Mouse (Mus musculus): ENCODE measurements around the gene Cluap1. TPM values are rescaled to one million over a fixed set of nuclear protein-coding genes. Genes with fewer than 3 reads are reported as not detected.
"Not testable (repeated sequence)": the region's sequence is repeated elsewhere in the genome, so short reads cannot be mapped to it uniquely, and the experiment has no call there.

The Cluap1 gene
- polyA plus RNA-seq, 1 experiment from 2014 or later, result 13.8 TPM

GRCm38 (mm10) chr16:3951141-3951540, 42.5 kb downstream of the Cluap1 start:
- H3K36me3 ChIP-seq (ENCODE audit: control insufficient read depth, insufficient read depth, low read length), result no peaks in the 10 kb centered on the region
- no peak overlapping the region for H3K9ac ChIP-seq (ENCODE audit: low read length)
- H3K4me1 ChIP-seq (replicated peaks; ENCODE audit: control insufficient read depth, insufficient read depth), result no peaks in the 10 kb centered on the region
- DNase-seq (ENCODE audit: low spot score), result no peak
- H3K9me3 ChIP-seq (ENCODE audit: control insufficient read depth, low read length), result no peaks in the 10 kb centered on the region
- no peak overlapping the region for H3K27ac ChIP-seq (replicated peaks)
- no peak overlapping the region for H3K4me2 ChIP-seq (replicated peaks; ENCODE audit: low read depth)
- TF ChIP-seq CTCF (IDR thresholded peaks at IDR 0.05; ENCODE audit: low read depth) (no peak), EP300 (optimal IDR thresholded peaks at IDR 0.05) (no peak)
- WGBS, result 87% methylated on average over 1 of the region's 1 CpGs
- no peak overlapping the region for H3K4me3 ChIP-seq (ENCODE audit: low read depth, low read length)
- no peaks in the 10 kb centered on the region for H3K27me3 ChIP-seq (ENCODE audit: control insufficient read depth, insufficient read depth, low read length)
- no peak for ATAC-seq (ENCODE audit: low FRiP score, low TSS enrichment)

GRCm38 (mm10) chr16:3956369-3956768, 47.8 kb downstream of the Cluap1 start:
- WGBS, result 74% methylated on average over 6 of the region's 6 CpGs
- TF ChIP-seq EP300 (optimal IDR thresholded peaks at IDR 0.05) (no peak), CTCF (IDR thresholded peaks at IDR 0.05; ENCODE audit: low read depth) (no peak)
- no peak overlapping the region for H3K27ac ChIP-seq (replicated peaks)
- H3K27me3 ChIP-seq (ENCODE audit: control insufficient read depth, insufficient read depth, low read length), result no peaks in the 10 kb centered on the region
- DNase-seq (ENCODE audit: low spot score) (no peak), ATAC-seq (ENCODE audit: low FRiP score, low TSS enrichment) (no peak)
- H3K4me1 ChIP-seq (replicated peaks; ENCODE audit: control insufficient read depth, insufficient read depth), result no peaks in the 10 kb centered on the region
- H3K4me2 ChIP-seq (replicated peaks; ENCODE audit: low read depth), result no peak overlapping the region
- H3K9ac ChIP-seq (ENCODE audit: low read length), result no peak overlapping the region
- H3K4me3 ChIP-seq (ENCODE audit: low read depth, low read length), result no peak overlapping the region
- H3K36me3 ChIP-seq (ENCODE audit: control insufficient read depth, insufficient read depth, low read length), result no peaks in the 10 kb centered on the region
- H3K9me3 ChIP-seq (ENCODE audit: control insufficient read depth, low read length), result no peaks in the 10 kb centered on the region

GRCm38 (mm10) chr16:3959261-3959660, 50.7 kb downstream of the Cluap1 start:
- WGBS, result 56% methylated on average over 2 of the region's 2 CpGs
- ATAC-seq (ENCODE audit: low FRiP score, low TSS enrichment), result no peak
- TF ChIP-seq EP300 (optimal IDR thresholded peaks at IDR 0.05) (no peak), CTCF (IDR thresholded peaks at IDR 0.05; ENCODE audit: low read depth) (no peak)
- Histone ChIP-seq H3K4me3 (ENCODE audit: low read depth, low read length) (no peak overlapping the region), H3K9me3 (ENCODE audit: control insufficient read depth, low read length) (no peaks in the 10 kb centered on the region), H3K9ac (ENCODE audit: low read length) (no peak overlapping the region), H3K36me3 (ENCODE audit: control insufficient read depth, insufficient read depth, low read length) (no peaks in the 10 kb centered on the region), H3K27ac (replicated peaks) (no peak overlapping the region), H3K27me3 (ENCODE audit: control insufficient read depth, insufficient read depth, low read length) (no peaks in the 10 kb centered on the region), H3K4me1 (replicated peaks; ENCODE audit: control insufficient read depth, insufficient read depth) (no peaks in the 10 kb centered on the region), H3K4me2 (replicated peaks; ENCODE audit: low read depth) (no peak overlapping the region)
- DNase-seq (ENCODE audit: low spot score), result no peak

- Histone ChIP-seq H3K4me3 (ENCODE audit: low read depth, low read length) (no peak overlapping the region), H3K27ac (replicated peaks) (no peak overlapping the region), H3K9me3 (ENCODE audit: control insufficient read depth, low read length) (no peaks in the 10 kb centered on the region), H3K4me2 (replicated peaks; ENCODE audit: low read depth) (no peak overlapping the region), H3K27me3 (ENCODE audit: control insufficient read depth, insufficient read depth, low read length) (no peaks in the 10 kb centered on the region), H3K36me3 (ENCODE audit: control insufficient read depth, insufficient read depth, low read length) (no peaks in the 10 kb centered on the region), H3K4me1 (replicated peaks; ENCODE audit: control insufficient read depth, insufficient read depth) (no peaks in the 10 kb centered on the region), H3K9ac (ENCODE audit: low read length) (no peak overlapping the region)
- 64% methylated on average over 10 of the region's 10 CpGs for WGBS
- DNase-seq (ENCODE audit: low spot score), result no peak
- TF ChIP-seq EP300 (optimal IDR thresholded peaks at IDR 0.05) (no peak), CTCF (IDR thresholded peaks at IDR 0.05; ENCODE audit: low read depth) (no peak)
- no peak for ATAC-seq (ENCODE audit: low FRiP score, low TSS enrichment)
Measured at GRCm38 (mm10) chr16:3964990-3965389, 56.4 kb downstream of the Cluap1 start.

- TF ChIP-seq EP300 (optimal IDR thresholded peaks at IDR 0.05) (no peak), CTCF (IDR thresholded peaks at IDR 0.05; ENCODE audit: low read depth) (no peak)
- H3K36me3 ChIP-seq (ENCODE audit: control insufficient read depth, insufficient read depth, low read length), result no peaks in the 10 kb centered on the region
- H3K27ac ChIP-seq (replicated peaks), result no peak overlapping the region
- ATAC-seq (ENCODE audit: low FRiP score, low TSS enrichment) (no peak), DNase-seq (ENCODE audit: low spot score) (no peak)
- H3K4me2 ChIP-seq (replicated peaks; ENCODE audit: low read depth), result no peak overlapping the region
- H3K4me1 ChIP-seq (replicated peaks; ENCODE audit: control insufficient read depth, insufficient read depth), result no peaks in the 10 kb centered on the region
- WGBS, result 71% methylated on average over 3 of the region's 3 CpGs
- H3K27me3 ChIP-seq (ENCODE audit: control insufficient read depth, insufficient read depth, low read length), result no peaks in the 10 kb centered on the region
- no peak overlapping the region for H3K4me3 ChIP-seq (ENCODE audit: low read depth, low read length)
- no peak overlapping the region for H3K9ac ChIP-seq (ENCODE audit: low read length)
- H3K9me3 ChIP-seq (ENCODE audit: control insufficient read depth, low read length), result no peaks in the 10 kb centered on the region
Measured at GRCm38 (mm10) chr16:3965534-3965933, 56.9 kb downstream of the Cluap1 start.

- not testable (repeated sequence) for H3K4me2 ChIP-seq (replicated peaks; ENCODE audit: low read depth); H3K36me3 ChIP-seq (ENCODE audit: control insufficient read depth, insufficient read depth, low read length); H3K4me3 ChIP-seq (ENCODE audit: low read depth, low read length); H3K27ac ChIP-seq (replicated peaks); H3K27me3 ChIP-seq (ENCODE audit: control insufficient read depth, insufficient read depth, low read length); H3K9ac ChIP-seq (ENCODE audit: low read length); H3K4me1 ChIP-seq (replicated peaks; ENCODE audit: control insufficient read depth, insufficient read depth); H3K9me3 ChIP-seq (ENCODE audit: control insufficient read depth, low read length); ATAC-seq (ENCODE audit: low FRiP score, low TSS enrichment); DNase-seq (ENCODE audit: low spot score)
- WGBS, result 88% methylated on average over 19 of the region's 19 CpGs
Measured at GRCm38 (mm10) chr16:3974456-3974855, 65.9 kb downstream of the Cluap1 start.

All from stomach, postnatal 0 days (tissue).